Mouse (Mus musculus) lung, postnatal 0 days (tissue): ENCODE results near the gene Chd9. TPM values are rescaled to one million over a fixed set of nuclear protein-coding genes. Genes with fewer than 3 reads are reported as not detected.

Experiments used
- ATAC-seq: fragments of 200-750 bp; cut with Nextera tagmentation; 2 replicates; pipeline ENCODE4 v1.8.0; 2017; ENCODE audit warnings: moderate library complexity
- DNase-seq: peaks from one replicate; pipeline ENCODE4 v3.0.0-alpha.2; 2016; ENCODE audit warnings: low spot score
- H3K27ac ChIP-seq: fragments of 300-500 bp; sonication (generic); 2 replicates; pipeline ENCODE4 v1.5.1; 2014; ENCODE audit warnings: antibody characterized with exemption, mild to moderate bottlenecking, low read length, mixed read lengths
- H3K27me3 ChIP-seq: fragments of 300-500 bp; sonication (generic); replicated peaks from 2 replicates; pipeline ENCODE4 v1.6.1; 2014; ENCODE audit warnings: low read length, mixed read lengths; ENCODE audit not compliant: insufficient read depth
- H3K36me3 ChIP-seq: fragments of 300-500 bp; sonication (generic); 2 replicates; pipeline ENCODE4 v1.6.1; 2014; ENCODE audit warnings: low read length, mixed read lengths; ENCODE audit not compliant: insufficient read depth
- H3K4me1 ChIP-seq: fragments of 300-500 bp; sonication (generic); 2 replicates; pipeline ENCODE4 v1.6.1; 2014; ENCODE audit warnings: antibody characterized with exemption, low read depth, low read length, mixed read lengths; ENCODE audit not compliant: insufficient read depth
- H3K4me2 ChIP-seq: fragments of 300-500 bp; sonication (generic); replicated peaks from 2 replicates; pipeline ENCODE4 v1.6.1; 2014; ENCODE audit warnings: low read depth, mild to moderate bottlenecking, low read length, moderate library complexity, mixed read lengths
- H3K4me3 ChIP-seq: fragments of 300-500 bp; sonication (generic); 2 replicates; pipeline ENCODE4 v1.5.1; 2014; ENCODE audit warnings: low read depth, low read length
- H3K9ac ChIP-seq: fragments of 300-500 bp; sonication (generic); replicated peaks from 2 replicates; pipeline ENCODE4 v1.6.1; 2014; ENCODE audit warnings: low read depth, mild to moderate bottlenecking
- H3K9me3 ChIP-seq: fragments of 300-500 bp; sonication (generic); 2 replicates; pipeline ENCODE4 v1.6.1; 2016; ENCODE audit warnings: low read length, mixed read lengths
- CTCF ChIP-seq: IDR thresholded peaks from 2 replicates; pipeline ENCODE4 v1.5.1; 2016; ENCODE audit warnings: antibody characterized with exemption, mild to moderate bottlenecking
- EP300 ChIP-seq: IDR thresholded peaks from 2 replicates; pipeline ENCODE4 v1.6.1; 2016; ENCODE audit warnings: antibody characterized with exemption, mild to moderate bottlenecking, control low read depth
- WGBS: fragments of 180-500 bp; shearing (Covaris S2); extraction: QIAGEN DNeasy Blood & Tissue Kit; methylation state at CpG from one replicate; pipeline ENCODE4 v1.1.7; 2014; 5-methylcytosine and 5-hydroxymethylcytosine counted together
- polyA plus RNA-seq: library from polyadenylated mRNA; unstranded; fragments of >200 nt; fragmentation: Nextera tagmentation; extraction: Ambion mirVana; gene quantifications from 2 replicates; pipeline ENCODE4 v1.2.1, GENCODE M21; 2015

Gene Chd9
- polyA plus RNA-seq, 1 experiment from 2014 or later = 122 TPM

DNA sequence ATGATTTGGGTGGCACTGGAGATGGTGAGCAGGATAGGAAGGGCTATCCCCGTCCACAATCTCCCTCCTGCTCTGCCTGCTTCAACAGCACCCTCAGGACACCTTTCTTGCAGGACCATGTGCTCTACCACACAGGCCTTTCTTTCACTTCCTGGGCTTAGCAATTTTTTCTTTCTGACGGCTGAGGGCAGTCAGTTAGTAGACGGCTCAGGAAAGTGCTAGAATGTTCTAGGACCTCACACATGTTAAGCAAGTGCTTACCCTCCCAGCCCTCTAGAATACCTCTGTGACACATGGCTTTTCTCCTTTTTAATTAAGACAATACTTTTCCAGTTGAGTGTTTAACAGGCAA is 6.1 kb downstream of the Chd9 start:
- TF ChIP-seq EP300 = no peak
- no peak for TF ChIP-seq CTCF
- no peaks in the 10 kb centered on the region for H3K36me3 ChIP-seq
- H3K9me3 ChIP-seq = no peaks in the 10 kb centered on the region
- DNase-seq = no peak
- H3K4me2 ChIP-seq = no peak overlapping the region
- WGBS = 76% methylated on average over 3 of the region's 3 CpGs
- H3K27ac ChIP-seq = no peak overlapping the region
- no peaks in the 10 kb centered on the region; the same call in 1 of the 2 replicates for H3K4me1 ChIP-seq
- ATAC-seq = no peak
- no peak overlapping the region for H3K9ac ChIP-seq
- no peak overlapping the region for H3K4me3 ChIP-seq
- no peaks in the 10 kb centered on the region for H3K27me3 ChIP-seq

DNA sequence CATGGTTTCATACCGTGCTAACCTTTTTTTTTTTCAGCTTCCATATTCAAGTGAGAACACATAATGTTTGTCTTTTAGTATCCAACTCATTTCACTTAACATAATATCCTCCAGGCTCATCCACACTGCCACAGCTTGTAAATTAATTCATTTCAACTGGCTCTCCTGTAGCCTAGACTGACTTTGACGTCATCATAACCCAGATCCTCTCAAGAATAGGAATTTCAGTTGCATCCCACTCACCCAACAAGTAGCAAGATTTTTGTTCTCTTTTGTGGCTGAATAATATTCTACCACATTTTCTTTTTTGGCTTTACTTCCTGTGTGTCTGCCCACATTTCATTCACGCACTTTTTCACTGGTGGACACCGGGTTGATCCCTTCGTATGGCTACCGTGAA is 9.3 kb downstream of the Chd9 start:
- ATAC-seq (no peak), DNase-seq (no peak)
- H3K27me3 ChIP-seq = no peaks in the 10 kb centered on the region
- no peak overlapping the region for H3K4me3 ChIP-seq
- WGBS = 88% methylated on average over 6 of the region's 6 CpGs
- H3K4me1 ChIP-seq = peaks cover 3% of the 10 kb centered on the region; the same call in 1 of the 2 replicates
- no peak overlapping the region for H3K4me2 ChIP-seq
- no peaks in the 10 kb centered on the region for H3K9me3 ChIP-seq
- no peak for TF ChIP-seq EP300
- no peak for TF ChIP-seq CTCF
- no peaks in the 10 kb centered on the region for H3K36me3 ChIP-seq
- H3K27ac ChIP-seq = no peak overlapping the region
- no peak overlapping the region for H3K9ac ChIP-seq

DNA sequence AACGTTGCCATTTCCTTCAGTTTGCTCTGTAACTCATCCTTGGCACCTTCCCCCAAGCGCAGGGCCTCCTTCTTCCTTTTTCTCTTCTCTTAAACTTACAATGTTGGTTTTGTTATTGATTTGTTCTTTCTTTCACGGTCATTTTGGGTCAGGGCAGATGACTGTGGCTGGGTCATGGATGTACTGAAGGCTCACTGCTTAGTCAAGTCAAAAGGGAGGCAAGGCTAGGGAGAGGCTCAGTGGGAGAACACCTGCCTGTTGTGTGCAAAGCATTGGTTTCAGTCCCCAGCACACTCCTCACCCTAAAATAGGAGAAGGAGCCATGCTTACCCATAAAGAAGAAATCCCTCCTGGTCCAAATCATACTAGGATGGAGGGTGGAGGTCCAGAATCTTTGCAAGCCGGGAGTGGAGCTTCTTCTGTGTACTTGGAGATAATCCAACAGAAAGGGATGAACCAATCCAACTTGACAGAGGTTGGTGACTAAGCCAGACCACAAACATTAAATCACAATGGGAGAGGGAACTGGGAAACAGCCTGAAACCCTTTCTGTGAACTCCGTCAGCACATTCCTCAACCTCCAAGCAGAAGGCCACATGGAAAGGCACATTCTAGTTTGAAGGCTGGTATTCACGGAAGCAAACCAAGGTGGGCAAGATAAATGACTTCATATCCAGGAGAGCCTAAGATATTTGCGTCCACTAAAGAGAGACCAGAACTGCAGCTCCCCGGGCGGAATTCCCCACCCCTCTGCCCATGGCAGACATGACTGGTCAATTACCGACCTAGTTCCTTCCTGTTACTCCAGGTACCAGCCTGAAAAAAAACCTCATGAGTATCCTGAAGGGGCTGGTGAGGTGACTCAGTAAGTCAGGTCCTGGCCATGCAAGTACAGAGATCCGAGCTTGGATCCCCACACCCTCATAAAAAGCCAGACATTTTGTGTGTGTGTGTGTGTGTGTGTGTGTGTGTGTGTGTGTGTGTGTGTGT is 11.9 kb downstream of the Chd9 start:
- H3K4me2 ChIP-seq = no peak overlapping the region
- ATAC-seq (peak; percentile 50), DNase-seq (peak; percentile 79)
- H3K36me3 ChIP-seq = no peaks in the 10 kb centered on the region
- H3K4me3 ChIP-seq = no peak overlapping the region
- no peaks in the 10 kb centered on the region for H3K27me3 ChIP-seq
- H3K4me1 ChIP-seq = peaks cover 3% of the 10 kb centered on the region; the same call in 1 of the 2 replicates
- H3K9me3 ChIP-seq = no peaks in the 10 kb centered on the region
- no peak overlapping the region for H3K27ac ChIP-seq
- H3K9ac ChIP-seq = no peak overlapping the region
- 49% methylated on average over 11 of the region's 11 CpGs for WGBS
- TF ChIP-seq CTCF (no peak), EP300 (no peak)

GRCm38 (mm10) chr8:90841321-90841720 is 13.2 kb downstream of the Chd9 start:
- H3K27ac ChIP-seq = no peak overlapping the region
- no peak for ATAC-seq

DNA sequence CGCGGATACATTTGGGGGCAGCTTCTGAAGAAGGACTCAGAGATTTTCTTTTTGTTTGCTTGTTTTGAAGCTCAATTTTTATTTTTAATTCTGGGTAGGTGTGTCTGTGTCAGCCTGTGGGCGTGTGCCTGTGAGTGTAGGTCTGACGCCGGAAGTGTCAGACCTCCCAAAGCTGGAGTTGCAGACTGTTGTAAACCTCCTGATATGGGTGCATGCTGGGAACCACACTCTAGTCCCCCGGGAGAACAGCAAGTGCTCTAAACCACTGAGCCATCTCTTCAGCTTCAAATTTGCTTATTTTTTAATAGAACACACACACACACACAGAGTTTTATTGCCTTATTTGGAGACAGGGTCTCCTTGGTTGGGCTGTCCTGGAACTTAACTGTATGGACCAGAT is 15.0 kb downstream of the Chd9 start:
- H3K4me1 ChIP-seq = peaks cover 3% of the 10 kb centered on the region; the same call in 1 of the 2 replicates
- no peaks in the 10 kb centered on the region for H3K27me3 ChIP-seq
- H3K36me3 ChIP-seq = no peaks in the 10 kb centered on the region
- H3K4me2 ChIP-seq = no peak overlapping the region
- ATAC-seq = no peak
- no peaks in the 10 kb centered on the region for H3K9me3 ChIP-seq
- no peak overlapping the region for H3K27ac ChIP-seq
- TF ChIP-seq EP300 = no peak
- TF ChIP-seq CTCF = no peak
- no peak overlapping the region for H3K9ac ChIP-seq
- WGBS = 84% methylated on average over 6 of the region's 6 CpGs
- H3K4me3 ChIP-seq = no peak overlapping the region
- no peak for DNase-seq

More at GRCm38 (mm10) chr8:90841321-90841720, 13.2 kb downstream of the Chd9 start:
- H3K36me3 ChIP-seq = no peaks in the 10 kb centered on the region
- DNase-seq = no peak
- no peak overlapping the region for H3K9ac ChIP-seq
- H3K4me1 ChIP-seq = peaks cover 3% of the 10 kb centered on the region; the same call in 1 of the 2 replicates
- no peaks in the 10 kb centered on the region for H3K27me3 ChIP-seq
- no peaks in the 10 kb centered on the region for H3K9me3 ChIP-seq
- H3K4me2 ChIP-seq = no peak overlapping the region
- no peak for TF ChIP-seq EP300
- no peak overlapping the region for H3K4me3 ChIP-seq
- 51% methylated on average over 13 of the region's 13 CpGs for WGBS

DNA sequence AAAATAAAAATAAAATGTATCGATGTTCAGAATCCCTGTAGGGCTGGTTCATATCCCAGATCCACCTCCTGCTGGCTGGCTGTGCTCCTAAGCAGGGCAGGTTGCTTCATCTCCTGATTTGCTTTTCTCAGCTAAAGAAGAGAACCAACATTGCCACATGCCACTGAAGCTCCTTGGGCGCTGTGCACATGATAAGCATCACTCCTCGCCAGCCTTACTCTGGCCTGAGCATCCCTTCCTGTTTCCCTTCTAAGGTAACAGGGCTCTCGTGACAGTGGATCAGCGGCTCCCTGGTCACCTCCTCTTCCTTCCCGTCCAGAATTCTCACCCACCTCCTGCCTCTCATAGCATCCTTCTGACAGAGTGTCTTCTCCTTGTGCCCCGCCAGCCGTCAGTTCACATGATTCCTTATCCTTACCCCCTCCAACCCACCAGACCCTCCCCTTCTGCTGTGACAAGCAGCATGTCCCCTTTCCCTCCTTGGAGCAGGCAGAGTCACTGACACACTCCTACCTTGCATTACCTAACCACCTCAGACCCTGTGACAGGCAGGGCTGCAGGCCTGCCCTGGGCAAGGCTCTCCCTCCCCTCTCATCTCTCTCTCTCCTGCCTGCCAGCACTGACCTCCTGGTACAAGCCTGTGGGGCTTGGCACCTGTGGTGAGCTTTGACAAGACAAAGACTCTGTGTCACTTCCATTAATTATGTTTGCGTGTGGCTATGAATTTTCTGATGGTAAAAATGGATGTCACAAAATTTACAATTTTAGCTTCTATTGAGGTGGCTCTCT is 16.2 kb downstream of the Chd9 start:
- no peaks in the 10 kb centered on the region for H3K9me3 ChIP-seq
- H3K4me3 ChIP-seq = no peak overlapping the region
- peaks cover 3% of the 10 kb centered on the region; the same call in 1 of the 2 replicates for H3K4me1 ChIP-seq
- TF ChIP-seq CTCF (no peak), EP300 (no peak)
- no peak overlapping the region for H3K9ac ChIP-seq
- WGBS = 63% methylated on average over 9 of the region's 9 CpGs
- ATAC-seq (no peak), DNase-seq (no peak)
- H3K4me2 ChIP-seq = no peak overlapping the region
- no peaks in the 10 kb centered on the region for H3K36me3 ChIP-seq
- no peak overlapping the region for H3K27ac ChIP-seq
- no peaks in the 10 kb centered on the region for H3K27me3 ChIP-seq
